Comparison of ENCODE assay signal across 9 mouse cellular contexts in genomic region chr2:152080685-152081541, GRCm38 (mm10). TPM values are rescaled to one million over a fixed set of nuclear protein-coding genes. Genes with fewer than 3 reads are reported as not detected.
DNase-seq lines count a peak whose midpoint lies in the region; ATAC-seq lines count a peak whose summit lies in the region.
"Had no signal": no experiment of that assay in that cellular context is flagged by ENCODE, and none has a peak within 500 bp of the region (broad histone marks: within the 10 kb centered on the region; RNA-seq: fewer than 3 reads in every experiment).

Gene Scrt2, plus strand, starts transcription at chr2:152081529.

- ATAC-seq in kidney, embryonic 16.5 days (ENCODE audit: low FRiP score, low TSS enrichment), result peak; percentile 12; the same call in 1 of the 2 replicates
- no peak for ATAC-seq in heart, embryonic 12.5 days (ENCODE audit: insufficient number of reproducible peaks, low FRiP score)
- ATAC-seq in midbrain, embryonic 14.5 days (ENCODE audit: low FRiP score, low TSS enrichment), result peak; percentile 76

- H3K4me3 ChIP-seq in kidney, embryonic 16.5 days (ENCODE audit: low read length), result peak within 1 kb of the TSS; percentile 38
- H3K4me3 ChIP-seq in brown adipose tissue, adult 24 weeks (ENCODE audit: insufficient read depth, low read depth, low read length), result peak within 1 kb of the TSS; percentile 50
- peak within 1 kb of the TSS; percentile 44 for H3K4me3 ChIP-seq in heart, embryonic 12.5 days
- peak within 1 kb of the TSS; percentile 92 for H3K4me3 ChIP-seq in midbrain, embryonic 14.5 days (replicated peaks; ENCODE audit: low read depth, low read length)

- 0 out of 2 replicates have a peak within 1 kb of the TSS, but pooled peaks have one; percentile 32 for H3K9ac ChIP-seq in kidney, embryonic 16.5 days (replicated peaks; ENCODE audit: low read length)
- H3K9ac ChIP-seq in heart, embryonic 12.5 days, result no peak within 1 kb of the TSS
- H3K9ac ChIP-seq in midbrain, embryonic 14.5 days (replicated peaks; ENCODE audit: low read length), result peak within 1 kb of the TSS; percentile 99

- no peak for DNase-seq in kidney, adult 9 months
- no peak for DNase-seq in layer of hippocampus, postnatal 25 days (ENCODE audit: extremely low spot score in 1 of 2, low spot score in 1 of 2)
- peak; percentile 89 for DNase-seq in midbrain, embryonic 14.5 days
- no peak for DNase-seq in urinary bladder, adult 2 months (ENCODE audit: low spot score)
- no peak for DNase-seq in ovary, postnatal 14 days (ENCODE audit: low spot score)

- no peak within 1 kb of the TSS for H3K27ac ChIP-seq in kidney, embryonic 16.5 days (ENCODE audit: low read length)
- no peak within 1 kb of the TSS for H3K27ac ChIP-seq in brown adipose tissue, adult 24 weeks (replicated peaks; ENCODE audit: low read depth, low read length)
- no peak within 1 kb of the TSS for H3K27ac ChIP-seq in heart, embryonic 12.5 days (ENCODE audit: poor library complexity, severe bottlenecking)
- H3K27ac ChIP-seq in midbrain, embryonic 14.5 days (replicated peaks; ENCODE audit: low read depth, low read length), result peak within 1 kb of the TSS; percentile 99

- 1% methylated on average over 24 of the region's 24 CpGs for WGBS in kidney, embryonic 16.5 days
- WGBS in heart, embryonic 12.5 days, result 2% methylated on average over 23 of the region's 24 CpGs
- under 1% methylated on average over 23 of the region's 24 CpGs for WGBS in midbrain, embryonic 14.5 days

- H3K27me3 ChIP-seq in kidney, embryonic 16.5 days (ENCODE audit: insufficient read depth, low read length), result peaks cover 71% of the 10 kb centered on the region
- peaks cover 95% of the 10 kb centered on the region for H3K27me3 ChIP-seq in heart, embryonic 12.5 days (replicated peaks)
- H3K27me3 ChIP-seq in midbrain, embryonic 14.5 days (ENCODE audit: control insufficient read depth, insufficient read depth, low read length), result no peaks in the 10 kb centered on the region

- no peaks in the 10 kb centered on the region for H3K9me3 ChIP-seq in kidney, embryonic 16.5 days (ENCODE audit: low read length)
- H3K9me3 ChIP-seq in heart, embryonic 12.5 days (replicated peaks), result no peaks in the 10 kb centered on the region
- H3K9me3 ChIP-seq in midbrain, embryonic 14.5 days (ENCODE audit: control insufficient read depth, low read length), result no peaks in the 10 kb centered on the region

- no peaks in the 10 kb centered on the region for H3K36me3 ChIP-seq in kidney, embryonic 16.5 days (ENCODE audit: insufficient read depth, low read length)
- H3K36me3 ChIP-seq in heart, embryonic 12.5 days, result no peaks in the 10 kb centered on the region
- H3K36me3 ChIP-seq in midbrain, embryonic 14.5 days (ENCODE audit: control insufficient read depth, insufficient read depth, low read length), result 0 out of 2 replicates have a peak, but pooled peaks cover 6% of the 10 kb centered on the region

- peak within 1 kb of the TSS; percentile 57 for H3K4me2 ChIP-seq in kidney, embryonic 16.5 days (replicated peaks; ENCODE audit: low read depth, low read length)
- peak within 1 kb of the TSS; percentile 74 for H3K4me2 ChIP-seq in heart, embryonic 12.5 days
- peak within 1 kb of the TSS; percentile 76 for H3K4me2 ChIP-seq in midbrain, embryonic 14.5 days (ENCODE audit: low read length)

- H3K4me1 ChIP-seq in kidney, embryonic 16.5 days (ENCODE audit: insufficient read depth, low read length), result peaks cover 15% of the 10 kb centered on the region
- H3K4me1 ChIP-seq in brown adipose tissue, adult 24 weeks (ENCODE audit: control insufficient read depth, insufficient read depth, insufficient read length, low read length), result no peaks in the 10 kb centered on the region; the same call in 1 of the 2 replicates
- H3K4me1 ChIP-seq in heart, embryonic 12.5 days (replicated peaks), result peaks cover 17% of the 10 kb centered on the region
- peaks cover 24% of the 10 kb centered on the region for H3K4me1 ChIP-seq in midbrain, embryonic 14.5 days (ENCODE audit: control insufficient read depth, insufficient read depth, low read length)

RNA-seq across cellular contexts. Expression of gene Scrt2, which starts in this region (rescaled TPM):
- not detected in 2 replicates for polyA plus RNA-seq in kidney, embryonic 16.5 days (2015; fragmentation: Nextera tagmentation; extraction: Ambion mirVana)
- polyA plus RNA-seq in brown adipose tissue, adult 24 weeks (2012; ENCODE audit: insufficient read depth, insufficient read length, missing spikeins), result not detected in 2 replicates
- polyA plus RNA-seq in heart, embryonic 12.5 days (2016; fragmentation: Nextera tagmentation; extraction: Ambion mirVana), result 0.08 TPM in 1 of 2 replicates, not detected in the other
- 10 to 100 TPM; 21.1 to 23.1 TPM for total RNA-seq in layer of hippocampus, postnatal 25 days (2021)
- 16.4 and 18.4 TPM in 2 replicates for polyA plus RNA-seq in midbrain, embryonic 14.5 days (2014; fragmentation: Nextera tagmentation; extraction: Ambion mirVana)
- polyA plus RNA-seq in urinary bladder, adult 2 months (2012; rRNA removed), result 0.01 TPM in 1 of 2 replicates, not detected in the other
- total RNA-seq: heart, postnatal 36 days had no signal

Comparison
In these comparisons a context has a peak if more than half of its experiments do, and no peak if none do; other contexts are left out.
1. RNA of gene Scrt2 (polyA plus RNA-seq): 16.4 to 18.4 TPM in midbrain, embryonic 14.5 days; 0.08 TPM in heart, embryonic 12.5 days, 0.01 TPM in urinary bladder, adult 2 months, not detected in kidney, embryonic 16.5 days and not detected in brown adipose tissue, adult 24 weeks; every median in the first group is over 10 times any median in the second.
2. Peak in ATAC-seq, H3K4me3 ChIP-seq, H3K9ac ChIP-seq and H3K4me2 ChIP-seq in kidney, embryonic 16.5 days; RNA of the gene not detected or under 1 TPM.
3. H3K4me3 ChIP-seq: peak in every context shown above with its lines; median percentile 92 in midbrain, embryonic 14.5 days; 50 in brown adipose tissue, adult 24 weeks; 44 in heart, embryonic 12.5 days; 38 in kidney, embryonic 16.5 days.
4. Peak in every context shown above with its lines, with median percentiles within 50 percentile points of each other: H3K4me2 ChIP-seq.